Mouse (Mus musculus) forebrain, embryonic 15.5 days (tissue): ENCODE data around the gene Nars2. TPM values are rescaled to one million over a fixed set of nuclear protein-coding genes. Genes with fewer than 3 reads are reported as not detected.

Experiments
- ATAC-seq: fragments of 200-750 bp; cut with Nextera tagmentation; replicated peaks from 2 replicates; pipeline ENCODE4 v1.8.0; 2017; ENCODE audit warnings: mild to moderate bottlenecking, moderate TSS enrichment, moderate library complexity
- H3K27ac ChIP-seq: fragments of 300-500 bp; sonication (generic); replicated peaks from 2 replicates; pipeline ENCODE4 v1.5.1; 2015; ENCODE audit warnings: mild to moderate bottlenecking, inconsistent platforms
- H3K27me3 ChIP-seq: fragments of 300-500 bp; sonication (generic); 2 replicates; pipeline ENCODE4 v1.6.1; 2015; ENCODE audit warnings: inconsistent platforms
- H3K36me3 ChIP-seq: fragments of 300-500 bp; sonication (generic); 2 replicates; pipeline ENCODE4 v1.6.1; 2015; ENCODE audit warnings: mild to moderate bottlenecking, inconsistent platforms
- H3K4me1 ChIP-seq: fragments of 300-500 bp; sonication (generic); 2 replicates; pipeline ENCODE4 v1.6.1; 2015; ENCODE audit warnings: inconsistent platforms
- H3K4me2 ChIP-seq: fragments of 300-500 bp; sonication (generic); replicated peaks from 2 replicates; pipeline ENCODE4 v1.6.1; 2015; ENCODE audit warnings: mild to moderate bottlenecking, inconsistent platforms
- H3K4me3 ChIP-seq: fragments of 300-500 bp; sonication (generic); 2 replicates; pipeline ENCODE4 v1.5.1; 2015; ENCODE audit warnings: mild to moderate bottlenecking, inconsistent platforms
- H3K9ac ChIP-seq: fragments of 300-500 bp; sonication (generic); replicated peaks from 2 replicates; pipeline ENCODE4 v1.6.1; 2015; ENCODE audit warnings: mild to moderate bottlenecking, inconsistent platforms
- H3K9me3 ChIP-seq: fragments of 300-500 bp; sonication (generic); 2 replicates; pipeline ENCODE4 v1.6.1; 2016; ENCODE audit warnings: inconsistent platforms
- WGBS: fragments of 180-500 bp; shearing (Covaris S2); methylation state at CpG from one replicate; pipeline ENCODE4 v1.1.7; 2015; ENCODE audit warnings: mixed read lengths; 5-methylcytosine and 5-hydroxymethylcytosine counted together
- polyA plus RNA-seq: library from polyadenylated mRNA; unstranded; fragments of >200 nt; fragmentation: Nextera tagmentation; extraction: Ambion mirVana; gene quantifications from 2 replicates; pipeline ENCODE4 v1.2.1, GENCODE M21; 2015

The Nars2 gene
- polyA plus RNA-seq, 1 experiment from 2014 or later = 24.1 TPM

- Histone ChIP-seq H3K27me3 (no peaks in the 10 kb centered on the region), H3K9ac (no peak overlapping the region), H3K36me3 (no peaks in the 10 kb centered on the region), H3K4me3 (no peak overlapping the region), H3K9me3 (no peaks in the 10 kb centered on the region), H3K27ac (no peak overlapping the region), H3K4me2 (no peak overlapping the region), H3K4me1 (peaks cover 5% of the 10 kb centered on the region)
- WGBS = 95% methylated on average over 10 of the region's 10 CpGs
- ATAC-seq = no peak
Measured at GRCm38 (mm10) chr7:97029151-97029550, 77.8 kb downstream of the Nars2 start.

- Histone ChIP-seq H3K36me3 (no peaks in the 10 kb centered on the region), H3K27ac (no peak overlapping the region), H3K4me3 (no peak overlapping the region), H3K4me2 (no peak overlapping the region), H3K4me1 (peaks cover 5% of the 10 kb centered on the region), H3K9me3 (no peaks in the 10 kb centered on the region), H3K9ac (no peak overlapping the region), H3K27me3 (no peaks in the 10 kb centered on the region)
- ATAC-seq = no peak
- 41% methylated on average over 2 of the region's 2 CpGs for WGBS
Measured at GRCm38 (mm10) chr7:97032412-97032811, 81.1 kb downstream of the Nars2 start.

GRCm38 (mm10) chr7:97039641-97040040 is 88.3 kb downstream of the Nars2 start:
- Histone ChIP-seq H3K9ac (no peak overlapping the region), H3K36me3 (no peaks in the 10 kb centered on the region), H3K27me3 (no peaks in the 10 kb centered on the region), H3K4me1 (no peaks in the 10 kb centered on the region), H3K4me3 (no peak overlapping the region), H3K4me2 (no peak overlapping the region), H3K27ac (no peak overlapping the region), H3K9me3 (no peaks in the 10 kb centered on the region)
- no peak for ATAC-seq
- 72% methylated on average over 4 of the region's 4 CpGs for WGBS

GRCm38 (mm10) chr7:97041868-97042449 is 90.7 kb downstream of the Nars2 start:
- H3K9me3 ChIP-seq = no peaks in the 10 kb centered on the region
- no peaks in the 10 kb centered on the region for H3K27me3 ChIP-seq
- no peak overlapping the region for H3K4me3 ChIP-seq
- H3K4me2 ChIP-seq = no peak overlapping the region
- no peaks in the 10 kb centered on the region for H3K4me1 ChIP-seq
- H3K27ac ChIP-seq = no peak overlapping the region
- 86% methylated on average over 6 of the region's 6 CpGs for WGBS
- no peak for ATAC-seq
- no peak overlapping the region for H3K9ac ChIP-seq
- H3K36me3 ChIP-seq = no peaks in the 10 kb centered on the region

GRCm38 (mm10) chr7:97042981-97043380 is 91.7 kb downstream of the Nars2 start:
- no peak for ATAC-seq
- no peak overlapping the region for H3K9ac ChIP-seq
- no peak overlapping the region for H3K27ac ChIP-seq
- H3K4me3 ChIP-seq = no peak overlapping the region
- H3K4me1 ChIP-seq = no peaks in the 10 kb centered on the region
- no peak overlapping the region for H3K4me2 ChIP-seq
- H3K27me3 ChIP-seq = no peaks in the 10 kb centered on the region
- H3K9me3 ChIP-seq = no peaks in the 10 kb centered on the region
- H3K36me3 ChIP-seq = no peaks in the 10 kb centered on the region
- 92% methylated on average over 1 of the region's 1 CpGs for WGBS

GRCm38 (mm10) chr7:97060966-97061365 is 109.7 kb downstream of the Nars2 start:
- Histone ChIP-seq H3K4me1 (no peaks in the 10 kb centered on the region), H3K27ac (no peak overlapping the region), H3K4me2 (no peak overlapping the region), H3K9ac (no peak overlapping the region), H3K27me3 (no peaks in the 10 kb centered on the region), H3K4me3 (no peak overlapping the region), H3K36me3 (peaks cover 5% of the 10 kb centered on the region; the same call in 1 of the 2 replicates), H3K9me3 (no peaks in the 10 kb centered on the region)
- 97% methylated on average over 2 of the region's 2 CpGs for WGBS
- no peak for ATAC-seq

- WGBS = 91% methylated on average over 3 of the region's 3 CpGs
- ATAC-seq = no peak
- no peak overlapping the region for H3K27ac ChIP-seq
Measured at GRCm38 (mm10) chr7:97071512-97071911, 120.2 kb downstream of the Nars2 start.

GRCm38 (mm10) chr7:97072061-97072460 is 120.8 kb downstream of the Nars2 start:
- H3K36me3 ChIP-seq = no peaks in the 10 kb centered on the region
- H3K4me1 ChIP-seq = no peaks in the 10 kb centered on the region
- no peaks in the 10 kb centered on the region for H3K9me3 ChIP-seq
- no peak for ATAC-seq
- H3K27ac ChIP-seq = no peak overlapping the region
- no peak overlapping the region for H3K4me3 ChIP-seq
- H3K4me2 ChIP-seq = no peak overlapping the region
- WGBS = 82% methylated on average over 5 of the region's 5 CpGs
- H3K27me3 ChIP-seq = no peaks in the 10 kb centered on the region
- H3K9ac ChIP-seq = no peak overlapping the region

More at GRCm38 (mm10) chr7:97071512-97071911, 120.2 kb downstream of the Nars2 start:
- Histone ChIP-seq H3K27me3 (no peaks in the 10 kb centered on the region), H3K9me3 (no peaks in the 10 kb centered on the region), H3K4me1 (no peaks in the 10 kb centered on the region), H3K4me2 (no peak overlapping the region), H3K36me3 (no peaks in the 10 kb centered on the region), H3K9ac (no peak overlapping the region), H3K4me3 (no peak overlapping the region)

GRCm38 (mm10) chr7:97074974-97075373 is 123.7 kb downstream of the Nars2 start:
- H3K9me3 ChIP-seq = no peaks in the 10 kb centered on the region
- 35% methylated on average over 1 of the region's 1 CpGs for WGBS
- no peaks in the 10 kb centered on the region for H3K27me3 ChIP-seq
- ATAC-seq = no peak
- no peak overlapping the region for H3K9ac ChIP-seq
- peaks cover 6% of the 10 kb centered on the region for H3K4me1 ChIP-seq
- H3K4me3 ChIP-seq = no peak overlapping the region
- H3K4me2 ChIP-seq = no peak overlapping the region
- no peaks in the 10 kb centered on the region for H3K36me3 ChIP-seq
- H3K27ac ChIP-seq = no peak overlapping the region

- ATAC-seq = no peak
- H3K36me3 ChIP-seq = no peaks in the 10 kb centered on the region
- no peak overlapping the region for H3K4me2 ChIP-seq
- H3K27ac ChIP-seq = no peak overlapping the region
- no peaks in the 10 kb centered on the region for H3K9me3 ChIP-seq
- peaks cover 12% of the 10 kb centered on the region for H3K4me1 ChIP-seq
- no peak overlapping the region for H3K9ac ChIP-seq
- no peaks in the 10 kb centered on the region for H3K27me3 ChIP-seq
- H3K4me3 ChIP-seq = no peak overlapping the region
Measured at GRCm38 (mm10) chr7:97076977-97077376, 125.7 kb downstream of the Nars2 start.

GRCm38 (mm10) chr7:97078685-97079084 is 127.4 kb downstream of the Nars2 start:
- Histone ChIP-seq H3K27me3 (no peaks in the 10 kb centered on the region), H3K4me3 (no peak overlapping the region), H3K27ac (no peak overlapping the region), H3K4me2 (no peak overlapping the region), H3K9ac (no peak overlapping the region), H3K9me3 (no peaks in the 10 kb centered on the region), H3K4me1 (peaks cover 24% of the 10 kb centered on the region), H3K36me3 (no peaks in the 10 kb centered on the region)
- WGBS = 37% methylated on average over 4 of the region's 4 CpGs
- ATAC-seq = no peak

- no peak for ATAC-seq
Measured at GRCm38 (mm10) chr7:97079145-97079544, 127.8 kb downstream of the Nars2 start.

GRCm38 (mm10) chr7:97079651-97080365 is 128.5 kb downstream of the Nars2 start:
- Histone ChIP-seq H3K4me2 (no peak overlapping the region), H3K9me3 (no peaks in the 10 kb centered on the region), H3K27ac (no peak overlapping the region), H3K9ac (no peak overlapping the region), H3K27me3 (no peaks in the 10 kb centered on the region), H3K36me3 (no peaks in the 10 kb centered on the region), H3K4me1 (peaks cover 24% of the 10 kb centered on the region), H3K4me3 (no peak overlapping the region)
- no peak for ATAC-seq
- WGBS = 62% methylated on average over 4 of the region's 4 CpGs

More at GRCm38 (mm10) chr7:97079145-97079544, 127.8 kb downstream of the Nars2 start:
- no peaks in the 10 kb centered on the region for H3K36me3 ChIP-seq
- no peak overlapping the region for H3K27ac ChIP-seq
- H3K4me3 ChIP-seq = no peak overlapping the region
- H3K9me3 ChIP-seq = no peaks in the 10 kb centered on the region
- 13% methylated on average over 6 of the region's 6 CpGs for WGBS
- no peaks in the 10 kb centered on the region for H3K27me3 ChIP-seq
- H3K4me1 ChIP-seq = peaks cover 24% of the 10 kb centered on the region
- no peak overlapping the region for H3K4me2 ChIP-seq
- H3K9ac ChIP-seq = no peak overlapping the region
